Mouse (Mus musculus): ENCODE results near the gene Rrnad1. TPM values are rescaled to one million over a fixed set of nuclear protein-coding genes. Genes with fewer than 3 reads are reported as not detected.

The Rrnad1 gene
- total and polyA plus RNA-seq, 3 experiments: 10.9 to 21.1 TPM; not detected in 1

GRCm38 (mm10) chr3:87899266-87899665 is 31.3 kb downstream of the Rrnad1 start:
- Histone ChIP-seq H3K27ac (ENCODE audit: control insufficient read depth, low read depth, low read length) (peak overlapping the region; percentile 40), H3K4me1 (ENCODE audit: control insufficient read depth in 1 of 2, insufficient read depth in 2 of 2, low read length in 2 of 2) (peaks cover 0 to 24% of the 10 kb centered on the region in 2 experiments; a peak in 2 of 4 replicates)
- TF ChIP-seq ETS1 (IDR thresholded peaks at IDR 0.05; ENCODE audit: low read depth, low read length) (peak; percentile 43; the same call in 1 of the 2 replicates), JUND (IDR thresholded peaks at IDR 0.05; ENCODE audit: low read depth, low read length) (no peak), USF1 (IDR thresholded peaks at IDR 0.05; ENCODE audit: low read depth, low read length) (no peak)

DNA sequence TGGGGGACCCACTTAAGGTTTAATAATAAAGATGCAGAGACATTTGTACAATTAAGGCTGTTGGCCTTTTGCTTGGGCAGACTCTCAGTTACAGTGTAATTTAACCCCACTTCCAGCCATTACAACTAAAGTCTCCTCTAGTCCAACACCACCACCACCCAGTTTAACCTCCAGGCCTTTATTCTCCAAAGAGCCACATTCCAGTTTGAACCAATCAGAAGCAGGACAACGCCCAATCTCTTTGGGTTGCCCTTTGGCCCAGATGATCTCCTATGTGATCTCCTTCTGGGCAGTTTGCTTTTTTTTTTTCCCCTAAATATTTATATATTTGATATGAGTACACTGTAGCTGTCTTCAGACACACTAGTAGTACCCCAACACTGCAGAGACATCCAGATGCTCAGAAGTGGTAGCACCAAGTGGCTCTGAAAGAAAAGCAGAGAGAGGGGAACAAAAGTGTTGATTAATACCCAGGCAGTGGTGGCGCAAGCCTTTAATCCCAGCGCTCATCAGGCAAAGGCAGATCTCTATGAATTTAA is 37.1 kb downstream of the Rrnad1 start:
- Histone ChIP-seq H3K27ac (ENCODE audit: control insufficient read depth, low read depth, low read length) (no peak overlapping the region), H3K36me3 (ENCODE audit: control insufficient read depth in 1 of 2, insufficient read depth in 2 of 2, low read length in 2 of 2) (peaks cover 0 to 2% of the 10 kb centered on the region in 2 experiments; a peak in 1 of 4 replicates), H3K79me2 (ENCODE audit: control insufficient read depth, insufficient read depth, low read length, poor library complexity) (no peaks in the 10 kb centered on the region), H3K9ac (ENCODE audit: control insufficient read depth, low read depth, low read length, poor library complexity, severe bottlenecking) (no peak overlapping the region), H3K4me3 (ENCODE audit: control insufficient read depth in 1 of 2, insufficient read depth in 1 of 2, low read depth in 2 of 2, low read length in 2 of 2) (no peak overlapping the region), H3K9me3 (replicated peaks; ENCODE audit: insufficient read depth, low read length) (no peaks in the 10 kb centered on the region), H3K4me1 (ENCODE audit: control insufficient read depth in 1 of 2, insufficient read depth in 2 of 2, low read length in 2 of 2) (peaks cover 0 to 4% of the 10 kb centered on the region in 2 experiments; a peak in 2 of 4 replicates), H3K27me3 (ENCODE audit: control insufficient read depth in 1 of 2, insufficient read depth in 2 of 2, low read length in 2 of 2) (no peaks in the 10 kb centered on the region)
- no peak for TF ChIP-seq TBP (IDR thresholded peaks at IDR 0.05; ENCODE audit: low read depth, low read length)
- TF ChIP-seq TAL1 (IDR thresholded peaks at IDR 0.05; ENCODE audit: low read length): no peak
- TF ChIP-seq ZNF384 (IDR thresholded peaks at IDR 0.05; ENCODE audit: low read depth, low read length): no peak
- TF ChIP-seq CTCF (IDR thresholded peaks at IDR 0.05 in 2 of 3, conservative IDR thresholded peaks at IDR 0.05 in 1 of 3; ENCODE audit: control insufficient read depth in 1 of 3, insufficient read depth in 1 of 3, low read depth in 2 of 3, low read length in 3 of 3, poor library complexity in 1 of 3, severe bottlenecking in 1 of 3): no peak
- TF ChIP-seq MEF2A (IDR thresholded peaks at IDR 0.05; ENCODE audit: extremely low read depth, insufficient replicate concordance, low read depth, low read length, poor library complexity, severe bottlenecking): no peak
- no peak for TF ChIP-seq ZMIZ1 (IDR thresholded peaks at IDR 0.05; ENCODE audit: low read depth, low read length)
- no peak for TF ChIP-seq EP300 (IDR thresholded peaks at IDR 0.05; ENCODE audit: low read depth in 1 of 2, low read length in 2 of 2)
- TF ChIP-seq MAZ (IDR thresholded peaks at IDR 0.05; ENCODE audit: low read depth, low read length): no peak
- no peak for TF ChIP-seq POLR2AphosphoS2 (IDR thresholded peaks at IDR 0.05; ENCODE audit: low read length)
- DNase-seq (ENCODE audit: low read depth, low spot score): no peak

More at GRCm38 (mm10) chr3:87899266-87899665, 31.3 kb downstream of the Rrnad1 start:
- Histone ChIP-seq H3K36me3 (ENCODE audit: control insufficient read depth in 1 of 2, insufficient read depth in 2 of 2, low read length in 2 of 2) (peaks cover 0 to 2% of the 10 kb centered on the region in 2 experiments; a peak in 2 of 4 replicates), H3K4me3 (ENCODE audit: control insufficient read depth in 1 of 2, insufficient read depth in 1 of 2, low read depth in 2 of 2, low read length in 2 of 2) (no peak overlapping the region), H3K27me3 (ENCODE audit: control insufficient read depth in 1 of 2, insufficient read depth in 2 of 2, low read length in 2 of 2) (no peaks in the 10 kb centered on the region), H3K9me3 (replicated peaks; ENCODE audit: insufficient read depth, low read length) (no peaks in the 10 kb centered on the region), H3K79me2 (ENCODE audit: control insufficient read depth, insufficient read depth, low read length, poor library complexity) (peaks cover 4% of the 10 kb centered on the region), H3K9ac (ENCODE audit: control insufficient read depth, low read depth, low read length, poor library complexity, severe bottlenecking) (no peak overlapping the region)
- DNase-seq (ENCODE audit: low read depth, low spot score): no peak

DNA sequence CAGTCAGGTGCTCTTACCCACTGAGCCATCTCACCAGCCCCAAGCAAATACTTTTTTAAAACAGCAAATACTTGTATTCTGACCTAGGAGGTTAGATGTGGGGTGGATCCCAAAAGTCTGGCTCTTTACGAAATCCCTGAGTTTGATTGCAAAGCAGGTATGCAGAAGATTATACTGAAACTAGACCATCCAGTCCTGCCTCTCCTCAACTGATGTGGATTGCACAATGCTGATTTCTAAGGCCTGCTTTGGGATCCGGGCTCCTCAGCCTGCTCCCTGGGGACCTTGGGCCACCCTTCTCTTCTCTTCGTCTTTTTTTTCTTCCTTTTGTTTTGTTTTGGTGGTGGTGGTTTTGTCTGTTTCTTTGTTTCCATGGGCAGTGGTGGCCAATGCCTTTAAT is 39.0 kb downstream of the Rrnad1 start:
- Histone ChIP-seq H3K9ac (ENCODE audit: control insufficient read depth, low read depth, low read length, poor library complexity, severe bottlenecking) (no peak overlapping the region), H3K9me3 (replicated peaks; ENCODE audit: insufficient read depth, low read length) (no peaks in the 10 kb centered on the region), H3K36me3 (ENCODE audit: control insufficient read depth in 1 of 2, insufficient read depth in 2 of 2, low read length in 2 of 2) (peaks cover 0 to 2% of the 10 kb centered on the region in 2 experiments; a peak in 1 of 4 replicates), H3K79me2 (ENCODE audit: control insufficient read depth, insufficient read depth, low read length, poor library complexity) (no peaks in the 10 kb centered on the region), H3K27me3 (ENCODE audit: control insufficient read depth in 1 of 2, insufficient read depth in 2 of 2, low read length in 2 of 2) (no peaks in the 10 kb centered on the region), H3K4me3 (ENCODE audit: control insufficient read depth in 1 of 2, insufficient read depth in 1 of 2, low read depth in 2 of 2, low read length in 2 of 2) (no peak overlapping the region), H3K27ac (ENCODE audit: control insufficient read depth, low read depth, low read length) (no peak overlapping the region), H3K4me1 (ENCODE audit: control insufficient read depth in 1 of 2, insufficient read depth in 2 of 2, low read length in 2 of 2) (peaks cover 1 to 4% of the 10 kb centered on the region in 2 experiments; a peak in 2 of 4 replicates)
- TF ChIP-seq JUND (IDR thresholded peaks at IDR 0.05; ENCODE audit: low read depth, low read length): no peak
- no peak for DNase-seq (ENCODE audit: low read depth, low spot score)
